Mouse (Mus musculus): Measurements from ENCODE around the gene Olfr1353. TPM values are rescaled to one million over a fixed set of nuclear protein-coding genes. Genes with fewer than 3 reads are reported as not detected.
"Not testable (repeated sequence)": the region's sequence is repeated elsewhere in the genome, so short reads cannot be mapped to it uniquely, and the experiment has no call there.

Olfr1353 gene
- polyA plus RNA-seq (2015; fragmentation: Nextera tagmentation; extraction: Ambion mirVana) = not detected in 2 replicates

DNA sequence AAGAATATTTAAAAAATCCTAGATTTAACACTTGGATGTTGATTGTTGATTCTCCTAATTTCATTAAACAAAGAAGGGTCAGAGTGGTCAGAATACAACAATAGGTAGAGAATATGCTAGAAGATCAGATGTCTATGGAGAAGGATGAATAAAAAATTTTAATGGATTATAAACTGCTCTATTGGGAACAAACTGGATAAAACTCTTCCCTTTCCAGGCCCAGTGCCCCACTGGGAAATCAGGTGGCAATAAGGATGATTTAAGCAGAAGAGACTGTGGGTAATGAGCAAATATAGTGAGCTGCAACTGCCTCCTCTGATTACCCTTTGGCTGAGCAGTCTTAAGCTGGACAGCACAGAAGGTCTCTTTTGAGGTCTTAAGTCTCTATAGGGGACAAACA lies at the start of gene Olfr1353:
Gene Olfr1353, plus strand, starts transcription at position 301 of the 400 bp plus-strand sequence.
- not testable (repeated sequence) for H3K4me2 ChIP-seq; H3K9ac ChIP-seq; H3K4me1 ChIP-seq (replicated peaks); H3K27ac ChIP-seq; ATAC-seq (ENCODE audit: low FRiP score); H3K9me3 ChIP-seq; H3K4me3 ChIP-seq; H3K27me3 ChIP-seq; H3K36me3 ChIP-seq

DNA sequence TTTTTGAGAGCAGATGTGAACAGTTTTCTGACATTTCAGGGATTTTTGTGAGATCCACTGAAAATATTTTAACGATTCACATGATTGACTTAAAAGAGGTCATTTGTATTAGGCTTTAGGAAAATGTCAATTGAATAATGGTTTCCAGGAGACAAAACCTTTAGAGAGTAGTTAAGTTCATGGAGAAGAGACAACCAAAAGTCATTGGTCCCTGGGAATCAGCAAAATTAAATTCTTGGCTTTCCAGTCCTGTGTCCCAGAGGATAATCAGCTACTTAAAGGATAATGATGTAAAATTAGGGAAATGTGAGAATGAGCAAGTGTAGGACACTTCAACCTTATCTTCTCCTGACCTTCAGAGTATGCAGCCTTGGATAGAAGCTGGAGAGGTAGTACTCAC lies 12.8 kb upstream of the Olfr1353 start, which contains the start of gene Olfr8:
Gene Olfr8, plus strand, starts transcription at position 301 of the 400 bp plus-strand sequence.
- not testable (repeated sequence) for H3K4me2 ChIP-seq; H3K4me1 ChIP-seq (replicated peaks); H3K36me3 ChIP-seq; H3K4me3 ChIP-seq; H3K27ac ChIP-seq; H3K9ac ChIP-seq; ATAC-seq (ENCODE audit: low FRiP score); H3K9me3 ChIP-seq; H3K27me3 ChIP-seq
- WGBS = 83% methylated on average over 1 of the region's 1 CpGs

DNA sequence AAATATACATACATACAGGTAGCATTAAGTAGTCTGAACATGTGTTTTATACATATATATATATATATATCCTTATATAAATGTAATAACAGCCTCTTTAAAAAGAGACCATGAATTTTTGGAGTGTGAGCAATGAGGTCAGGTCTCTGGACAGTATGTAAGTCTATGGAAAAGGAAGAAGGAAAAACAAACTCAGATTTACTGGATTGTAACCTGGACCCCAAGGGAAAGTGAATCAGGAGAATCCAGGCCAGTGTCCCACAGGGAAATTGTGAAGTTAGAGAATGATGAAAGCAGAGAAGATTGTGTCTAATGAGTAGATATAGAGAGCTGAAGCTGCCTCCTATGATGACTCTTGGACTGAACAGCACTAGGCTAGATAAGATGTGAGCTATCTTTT lies 17.6 kb downstream of the Olfr1353 start, which contains the start of gene Olfr1352:
Gene Olfr1352, plus strand, starts transcription at position 301 of the 400 bp plus-strand sequence.
- Histone ChIP-seq H3K4me2 (no peak within 1 kb of the TSS), H3K9ac (no peak within 1 kb of the TSS), H3K9me3 (no peaks in the 10 kb centered on the region), H3K4me1 (replicated peaks) (no peaks in the 10 kb centered on the region), H3K27ac (no peak within 1 kb of the TSS), H3K36me3 (no peaks in the 10 kb centered on the region), H3K4me3 (no peak within 1 kb of the TSS), H3K27me3 (no peaks in the 10 kb centered on the region)
- no peak for ATAC-seq (ENCODE audit: low FRiP score)

DNA sequence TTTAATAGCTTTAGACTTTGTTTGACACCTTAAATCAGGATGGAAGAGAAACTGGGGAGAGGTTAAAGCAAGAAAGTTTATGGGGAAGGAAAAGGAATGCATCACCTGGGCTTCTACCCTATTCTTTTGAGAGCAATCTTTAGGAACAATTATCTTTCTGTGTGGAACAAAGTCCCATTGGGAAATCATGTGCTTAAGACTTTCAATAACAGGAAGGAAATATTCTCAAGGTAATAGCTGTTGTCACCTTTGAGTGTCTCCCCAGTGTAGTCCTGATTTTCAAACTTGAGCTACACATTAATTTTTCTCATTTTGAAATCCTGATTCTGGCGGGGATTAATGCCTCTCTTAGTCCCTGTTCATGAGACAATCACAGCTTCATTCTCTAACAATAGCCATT lies 49.1 kb downstream of the Olfr1353 start, which contains the start of gene Olfr1351:
Gene Olfr1351, plus strand, starts transcription at position 301 of the 400 bp plus-strand sequence.
- H3K27ac ChIP-seq = no peak within 1 kb of the TSS
- no peaks in the 10 kb centered on the region for H3K27me3 ChIP-seq
- no peak within 1 kb of the TSS for H3K9ac ChIP-seq
- WGBS = 76% methylated on average over 1 of the region's 1 CpGs
- no peak within 1 kb of the TSS for H3K4me3 ChIP-seq
- ATAC-seq (ENCODE audit: low FRiP score) = no peak
- H3K9me3 ChIP-seq = no peaks in the 10 kb centered on the region
- H3K36me3 ChIP-seq = no peaks in the 10 kb centered on the region
- H3K4me2 ChIP-seq = no peak within 1 kb of the TSS
- H3K4me1 ChIP-seq (replicated peaks) = no peaks in the 10 kb centered on the region

Other genes starting within 250 kb of the Olfr1353 start
- not detected in 2 replicates for gene Casp14, start 245.0 kb upstream of the Olfr1353 start, polyA plus RNA-seq (2015; fragmentation: Nextera tagmentation; extraction: Ambion mirVana)
- 0.19 and 0.48 TPM in 2 replicates for gene Ccdc105, start 210.2 kb upstream of the Olfr1353 start, polyA plus RNA-seq (2015; fragmentation: Nextera tagmentation; extraction: Ambion mirVana)
- gene Slc1a6, start 182.8 kb upstream of the Olfr1353 start, polyA plus RNA-seq (2015; fragmentation: Nextera tagmentation; extraction: Ambion mirVana) = 8.3 and 9.8 TPM in 2 replicates
- gene Olfr1356, start 111.1 kb upstream of the Olfr1353 start, polyA plus RNA-seq (2015; fragmentation: Nextera tagmentation; extraction: Ambion mirVana) = 0.06 TPM in 2 replicates
- not detected in 2 replicates for gene Olfr1355, start 87.8 kb upstream of the Olfr1353 start, polyA plus RNA-seq (2015; fragmentation: Nextera tagmentation; extraction: Ambion mirVana)
- gene Olfr1354, start 50.1 kb upstream of the Olfr1353 start, polyA plus RNA-seq (2015; fragmentation: Nextera tagmentation; extraction: Ambion mirVana) = not detected in 2 replicates
- not detected in 2 replicates for gene Olfr8, start 12.7 kb upstream of the Olfr1353 start, polyA plus RNA-seq (2015; fragmentation: Nextera tagmentation; extraction: Ambion mirVana)
- gene Olfr1352, start 17.7 kb downstream of the Olfr1353 start, polyA plus RNA-seq (2015; fragmentation: Nextera tagmentation; extraction: Ambion mirVana) = not detected in 2 replicates
- not detected in 2 replicates for gene Olfr1351, start 49.2 kb downstream of the Olfr1353 start, polyA plus RNA-seq (2015; fragmentation: Nextera tagmentation; extraction: Ambion mirVana)
- gene Olfr57, start 65.4 kb downstream of the Olfr1353 start, polyA plus RNA-seq (2015; fragmentation: Nextera tagmentation; extraction: Ambion mirVana) = 0.30 and 0.65 TPM in 2 replicates
- 50.8 and 53.7 TPM in 2 replicates for gene 2610008E11Rik, start 134.3 kb downstream of the Olfr1353 start, polyA plus RNA-seq (2015; fragmentation: Nextera tagmentation; extraction: Ambion mirVana)
- gene Vmn2r80, start 185.5 kb downstream of the Olfr1353 start, polyA plus RNA-seq (2015; fragmentation: Nextera tagmentation; extraction: Ambion mirVana) = not detected in 2 replicates

All from hindbrain, embryonic 13.5 days (tissue).